Mouse (Mus musculus): ENCODE data around the gene Bag3.

The Bag3 gene

GRCm38 (mm10) chr7:128536074-128536473 is 12.7 kb downstream of the Bag3 start:
- in situ Hi-C loops (cut with MboI; ENCODE audit: unreplicated experiment in 2 of 2) = no loop called here

- in situ Hi-C loops (cut with MboI; ENCODE audit: unreplicated experiment in 2 of 2) = no loop called here
These were observed 14.3 kb downstream of the Bag3 start for GRCm38 (mm10) chr7:128537676-128538075.

- in situ Hi-C loops (cut with MboI; ENCODE audit: unreplicated experiment in 2 of 2) = no loop called here
These were observed 14.8 kb downstream of the Bag3 start for GRCm38 (mm10) chr7:128538196-128538595.

- in situ Hi-C loops (cut with MboI; ENCODE audit: unreplicated experiment in 2 of 2) = no loop called here
These were observed 15.4 kb downstream of the Bag3 start for GRCm38 (mm10) chr7:128538769-128539168.

- in situ Hi-C loops (cut with MboI; ENCODE audit: unreplicated experiment in 2 of 2) = no loop called here
These were observed 16.7 kb downstream of the Bag3 start for GRCm38 (mm10) chr7:128540111-128540510.

GRCm38 (mm10) chr7:128540734-128541133 is 17.3 kb downstream of the Bag3 start:
- in situ Hi-C loops (cut with MboI; ENCODE audit: unreplicated experiment in 2 of 2) = no loop called here

GRCm38 (mm10) chr7:128541186-128541585 is 17.8 kb downstream of the Bag3 start:
- in situ Hi-C loops (cut with MboI; ENCODE audit: unreplicated experiment in 2 of 2) = no loop called here

DNA sequence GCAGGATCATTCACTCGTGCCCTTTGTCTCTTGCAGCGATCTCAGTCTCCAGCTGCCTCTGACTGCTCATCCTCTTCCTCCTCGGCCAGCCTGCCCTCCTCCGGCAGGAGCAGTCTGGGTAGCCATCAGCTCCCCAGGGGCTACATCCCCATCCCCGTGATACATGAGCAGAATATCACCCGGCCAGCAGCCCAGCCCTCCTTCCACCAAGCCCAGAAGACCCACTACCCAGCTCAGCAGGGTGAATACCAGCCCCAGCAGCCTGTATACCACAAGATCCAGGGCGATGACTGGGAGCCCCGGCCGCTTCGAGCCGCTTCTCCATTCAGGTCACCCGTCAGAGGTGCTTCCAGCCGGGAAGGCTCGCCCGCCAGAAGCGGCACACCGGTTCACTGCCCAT is 18.4 kb downstream of the Bag3 start:
- in situ Hi-C loops (cut with MboI; ENCODE audit: unreplicated experiment in 2 of 2) = no loop called here

DNA sequence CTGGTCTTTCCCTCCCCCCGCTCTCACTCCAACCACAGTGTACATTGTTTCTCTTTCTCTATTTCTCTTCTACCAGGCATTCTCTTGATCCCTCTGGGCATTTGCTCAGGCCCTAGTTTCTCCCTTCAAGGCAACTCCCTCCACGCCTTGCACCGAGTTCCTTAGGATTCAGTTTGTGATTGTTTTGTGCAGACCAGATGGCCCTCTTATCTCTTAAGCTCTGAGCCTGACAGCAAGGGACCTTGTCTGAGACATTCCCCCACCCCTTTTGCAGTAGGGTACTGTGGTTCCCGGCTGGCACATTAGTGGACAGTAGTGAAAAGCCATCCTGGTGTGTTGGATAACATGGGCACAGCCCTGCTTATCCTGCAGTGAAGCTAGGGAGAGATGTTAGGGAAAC is 19.1 kb downstream of the Bag3 start:
- in situ Hi-C loops (cut with MboI; ENCODE audit: unreplicated experiment in 2 of 2) = no loop called here

DNA sequence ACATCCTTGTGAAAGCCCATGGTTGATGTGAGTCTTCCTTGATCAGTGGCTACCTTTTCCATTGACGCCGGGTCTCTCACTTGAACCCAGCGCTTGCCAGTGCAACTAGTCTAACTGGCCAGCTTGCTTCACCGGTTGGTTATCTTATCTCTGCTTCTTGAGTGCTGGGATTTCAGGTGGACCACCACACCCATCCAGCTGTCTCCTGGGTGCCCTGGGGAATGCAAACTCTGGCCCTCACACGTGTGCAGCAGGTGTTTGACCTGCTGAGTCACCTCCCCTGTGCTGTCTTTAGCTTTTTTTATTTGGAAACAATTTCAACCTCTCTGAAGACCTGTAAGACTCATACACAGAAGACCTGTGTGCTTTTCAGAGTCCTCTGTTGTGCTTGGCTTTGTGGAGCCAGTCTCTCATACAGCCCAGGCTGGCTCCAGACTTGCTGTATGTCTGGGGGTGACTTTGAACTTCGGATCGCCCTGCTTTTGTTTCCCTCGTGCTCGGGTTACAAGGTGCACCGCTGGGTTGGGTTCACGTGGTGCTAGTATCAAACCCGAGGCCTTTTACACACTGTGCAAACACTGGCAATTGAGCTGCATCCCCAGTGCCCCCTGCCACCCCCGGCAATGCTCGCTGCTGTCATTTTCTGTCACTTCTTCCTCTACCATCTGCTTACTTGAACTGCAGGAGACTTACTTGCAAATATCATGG is 19.9 kb downstream of the Bag3 start:
- in situ Hi-C loops (cut with MboI; ENCODE audit: unreplicated experiment in 2 of 2) = no loop called here

DNA sequence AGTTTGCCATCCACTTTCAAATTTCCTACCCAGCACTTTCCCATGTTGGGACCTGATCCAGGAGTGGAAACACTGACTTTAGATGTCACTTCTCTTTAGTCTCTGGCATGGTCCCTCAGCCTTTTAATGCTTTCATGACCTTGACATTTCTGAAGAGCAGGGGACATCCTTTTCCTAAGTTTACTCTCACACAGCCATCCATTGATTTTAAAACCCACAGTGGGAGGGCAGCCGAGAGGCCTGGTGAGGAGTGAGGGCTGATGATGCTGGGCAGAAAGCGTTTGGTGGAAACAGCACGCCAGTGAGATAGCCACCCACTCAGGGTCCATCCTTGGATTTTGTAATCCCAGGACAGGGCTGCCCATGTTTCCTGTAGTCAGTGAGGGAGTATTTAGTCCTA is 20.5 kb downstream of the Bag3 start:
- in situ Hi-C loops (cut with MboI; ENCODE audit: unreplicated experiment in 2 of 2) = no loop called here

DNA sequence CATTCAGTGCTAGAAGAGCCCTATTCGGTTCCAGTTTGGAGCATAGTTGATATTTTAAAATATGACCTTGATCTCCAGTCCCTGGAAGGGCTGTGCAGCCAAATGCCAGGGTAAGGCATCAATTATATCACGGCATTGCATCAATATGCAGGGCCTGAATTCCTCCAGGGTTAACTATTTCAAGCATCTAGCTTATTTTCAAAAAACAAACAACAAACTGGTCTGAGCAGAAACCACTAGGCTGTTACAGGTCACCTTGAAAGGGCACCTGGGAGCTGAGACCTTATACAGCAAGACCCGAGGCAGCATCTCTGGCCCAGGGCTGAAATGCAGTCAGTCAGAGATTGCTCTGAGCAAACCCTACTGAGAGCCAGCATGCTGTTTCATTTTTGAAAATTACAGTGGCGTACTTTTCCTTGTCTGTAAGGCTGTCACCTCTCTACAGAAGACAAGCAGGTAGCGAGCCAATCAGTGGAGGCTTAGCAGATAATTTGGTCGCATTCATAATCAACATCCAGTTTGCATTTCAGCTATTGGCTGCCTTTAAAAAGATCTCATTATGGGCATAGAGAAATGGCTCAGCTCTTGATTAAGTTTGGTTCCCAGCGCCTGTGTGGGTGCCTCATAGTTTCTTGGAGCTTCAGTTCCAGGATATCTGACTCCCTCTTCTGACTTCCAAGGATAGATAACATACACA is 21.3 kb downstream of the Bag3 start:
- in situ Hi-C loops (cut with MboI; ENCODE audit: unreplicated experiment in 2 of 2) = no loop called here

GRCm38 (mm10) chr7:128546031-128546430 is 22.6 kb downstream of the Bag3 start:
- in situ Hi-C loops (cut with MboI; ENCODE audit: unreplicated experiment in 2 of 2) = no loop called here

GRCm38 (mm10) chr7:128549137-128549536 is 25.7 kb downstream of the Bag3 start:
- in situ Hi-C loops (cut with MboI; ENCODE audit: unreplicated experiment in 2 of 2) = no loop called here

DNA sequence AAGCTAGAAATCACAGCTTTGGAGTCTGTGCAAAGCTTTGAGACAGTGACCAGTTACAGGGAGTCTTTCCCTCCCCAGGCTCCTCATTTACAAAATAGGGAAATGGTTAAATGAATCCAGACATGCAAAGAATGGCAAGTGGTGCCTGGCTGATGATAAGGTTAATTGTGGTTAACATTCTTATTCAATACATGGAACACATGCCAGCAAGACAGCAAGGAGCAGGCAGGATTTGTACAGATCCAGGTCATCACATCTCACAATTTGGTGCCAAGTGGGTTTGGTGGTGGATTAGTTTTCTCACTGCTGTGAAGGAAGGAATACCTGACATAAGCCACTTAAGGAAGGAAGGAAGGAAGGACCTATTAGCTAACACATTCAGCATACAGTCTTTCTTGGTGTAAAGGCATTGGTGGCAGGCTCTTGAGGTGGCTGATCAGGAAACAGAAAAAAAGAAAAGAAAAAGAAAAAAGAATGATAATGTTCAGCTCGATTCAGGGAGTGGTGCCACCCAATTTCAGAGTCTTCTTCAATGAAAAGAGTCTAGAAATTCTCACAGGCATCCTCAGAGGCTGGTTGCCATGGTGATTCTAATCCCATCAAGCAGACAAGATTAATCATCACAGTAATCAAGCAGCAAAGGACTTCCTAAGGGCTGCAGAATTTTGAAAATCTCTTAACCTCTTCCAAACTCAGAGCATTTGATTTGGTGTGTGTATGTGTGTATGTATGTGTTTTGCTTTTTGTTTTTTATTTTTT is 27.1 kb downstream of the Bag3 start:
- in situ Hi-C loops (cut with MboI; ENCODE audit: unreplicated experiment in 2 of 2) = no loop called here

DNA sequence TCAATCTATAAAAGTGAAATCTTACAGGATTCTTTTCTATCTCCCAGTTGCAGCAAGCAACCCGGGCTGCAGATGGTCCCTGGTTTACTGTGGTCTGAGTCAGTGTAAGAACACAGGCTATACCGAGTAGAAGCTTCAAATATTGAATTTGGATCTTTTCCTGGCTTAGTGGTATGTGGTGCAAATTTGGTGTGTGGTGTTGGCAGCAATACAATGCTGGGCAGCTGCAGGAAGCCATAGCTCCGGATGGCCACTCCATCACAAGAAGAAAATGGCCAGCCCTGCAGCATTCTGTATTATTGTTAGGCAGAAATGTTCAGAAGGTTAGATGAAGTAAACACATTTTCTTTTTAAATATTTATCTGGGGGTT is 27.7 kb downstream of the Bag3 start:
- in situ Hi-C loops (cut with MboI; ENCODE audit: unreplicated experiment in 2 of 2) = no loop called here

DNA sequence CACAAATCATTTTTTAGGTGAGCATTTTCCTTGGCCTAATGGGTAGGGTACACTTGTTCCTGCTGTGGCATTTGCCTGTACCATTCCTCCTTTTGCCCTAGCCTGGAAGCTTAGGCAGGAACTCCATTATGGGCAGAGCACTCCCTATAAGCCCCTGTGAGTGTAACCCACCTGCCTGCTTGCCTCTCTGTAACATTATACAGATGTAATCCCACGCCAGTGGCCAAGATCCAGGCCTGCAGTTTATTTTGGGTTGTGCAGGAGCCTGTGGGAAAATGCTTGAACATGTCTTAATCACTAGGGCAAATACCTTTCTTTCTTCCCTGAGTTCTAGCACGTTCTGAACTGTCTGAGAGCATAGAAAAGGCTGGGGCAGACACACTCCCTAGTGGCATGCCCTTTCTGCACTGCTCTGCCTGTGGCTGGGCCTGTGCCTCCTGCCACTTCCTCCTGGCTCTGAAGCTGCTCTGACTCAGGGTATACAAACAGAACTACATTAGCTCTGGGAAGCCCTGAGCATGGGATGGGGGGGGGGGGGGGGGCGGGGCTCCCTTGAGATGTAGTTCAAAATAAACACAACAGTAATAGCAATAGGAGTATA is 29.8 kb downstream of the Bag3 start:
- in situ Hi-C loops (cut with MboI; ENCODE audit: unreplicated experiment in 2 of 2) = no loop called here

GRCm38 (mm10) chr7:128554502-128554901 is 31.1 kb downstream of the Bag3 start:
- in situ Hi-C loops (cut with MboI; ENCODE audit: unreplicated experiment in 2 of 2) = no loop called here

- in situ Hi-C loops (cut with MboI; ENCODE audit: unreplicated experiment in 2 of 2) = no loop called here
These were observed 31.8 kb downstream of the Bag3 start for GRCm38 (mm10) chr7:128555141-128555750.

- in situ Hi-C loops (cut with MboI; ENCODE audit: unreplicated experiment in 2 of 2) = no loop called here
These were observed 33.6 kb downstream of the Bag3 start for GRCm38 (mm10) chr7:128556923-128557430.

DNA sequence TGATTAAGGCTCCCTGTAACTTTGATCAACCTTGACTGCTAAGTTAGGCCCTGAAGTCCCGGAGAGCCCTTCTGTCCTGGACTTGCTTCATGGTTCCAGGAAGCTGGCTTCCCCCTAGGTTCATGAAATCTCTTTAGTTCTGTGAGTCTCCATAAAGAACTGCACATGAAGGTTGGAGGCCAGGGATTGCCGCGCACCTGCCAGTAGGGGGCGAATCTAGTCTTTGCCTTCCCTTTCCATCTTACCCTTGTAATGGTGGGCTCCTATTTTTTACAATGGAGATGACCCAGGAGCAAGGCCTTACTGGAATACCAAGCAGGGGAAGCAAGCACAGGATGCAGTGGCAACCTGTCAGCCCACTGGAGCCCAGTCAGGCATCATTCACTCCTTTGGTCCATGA is 40.0 kb downstream of the Bag3 start:
- in situ Hi-C loops (cut with MboI; ENCODE audit: unreplicated experiment in 2 of 2) = loop anchor here in 1 of 2 experiments (10.0 kb wide), 2 partner anchors 121 to 199 kb away; no protein-coding TSS in a partner anchor
